Mouse (Mus musculus) midbrain, embryonic 13.5 days (tissue): ENCODE measurements at regions not wholly inside any gene's neighbourhood (a gene's known extent, or its start where the extent isn't known, plus 50 kb on each side); places are given as distances from the start of the nearest gene placed in this dataset.

ENCODE experiments used
- ATAC-seq: fragments of 200-750 bp; cut with Nextera tagmentation; 2 replicates; pipeline ENCODE4 v1.8.0; 2017; ENCODE audit warnings: mild to moderate bottlenecking, moderate TSS enrichment, moderate library complexity
- H3K27ac ChIP-seq: fragments of 300-500 bp; sonication (generic); 2 replicates; pipeline ENCODE4 v1.5.1; 2015; ENCODE audit warnings: inconsistent platforms, mild to moderate bottlenecking, moderate library complexity
- H3K27me3 ChIP-seq: fragments of 300-500 bp; sonication (generic); 2 replicates; pipeline ENCODE4 v1.6.1; 2015; ENCODE audit warnings: mild to moderate bottlenecking, inconsistent platforms
- H3K36me3 ChIP-seq: fragments of 300-500 bp; sonication (generic); 2 replicates; pipeline ENCODE4 v1.6.1; 2015; ENCODE audit warnings: mild to moderate bottlenecking, inconsistent platforms
- H3K4me1 ChIP-seq: fragments of 300-500 bp; sonication (generic); replicated peaks from 2 replicates; pipeline ENCODE4 v1.6.1; 2015; ENCODE audit warnings: inconsistent platforms
- H3K4me2 ChIP-seq: fragments of 300-500 bp; sonication (generic); replicated peaks from 2 replicates; pipeline ENCODE4 v1.6.1; 2015; ENCODE audit warnings: moderate library complexity, mild to moderate bottlenecking, inconsistent platforms
- H3K4me3 ChIP-seq: fragments of 300-500 bp; sonication (generic); replicated peaks from 2 replicates; pipeline ENCODE4 v1.5.1; 2015; ENCODE audit warnings: mild to moderate bottlenecking, inconsistent platforms
- H3K9ac ChIP-seq: fragments of 300-500 bp; sonication (generic); replicated peaks from 2 replicates; pipeline ENCODE4 v1.6.1; 2015; ENCODE audit warnings: mild to moderate bottlenecking, inconsistent platforms
- H3K9me3 ChIP-seq: fragments of 300-500 bp; sonication (generic); 2 replicates; pipeline ENCODE4 v1.6.1; 2016; ENCODE audit warnings: mild to moderate bottlenecking, inconsistent platforms
- WGBS: fragments of 180-500 bp; shearing (Covaris S2); methylation state at CpG from one replicate; pipeline ENCODE4 v1.1.7; 2015; 5-methylcytosine and 5-hydroxymethylcytosine counted together

GRCm38 (mm10) chr13:99723237-99723981 lies 177.5 kb downstream of the Cartpt start:
- ATAC-seq = peak; percentile 67
- Histone ChIP-seq H3K4me1 (peaks cover 15% of the 10 kb centered on the region), H3K4me3 (no peak overlapping the region), H3K9me3 (no peaks in the 10 kb centered on the region), H3K36me3 (no peaks in the 10 kb centered on the region), H3K4me2 (no peak overlapping the region), H3K27me3 (no peaks in the 10 kb centered on the region), H3K27ac (peak overlapping the region; percentile 80), H3K9ac (no peak overlapping the region)
- 35% methylated on average over 5 of the region's 5 CpGs for WGBS

- Histone ChIP-seq H3K4me1 (peaks cover 15% of the 10 kb centered on the region), H3K4me3 (no peak overlapping the region), H3K4me2 (no peak overlapping the region), H3K9ac (no peak overlapping the region), H3K9me3 (no peaks in the 10 kb centered on the region), H3K27ac (no peak overlapping the region), H3K27me3 (no peaks in the 10 kb centered on the region), H3K36me3 (no peaks in the 10 kb centered on the region)
- WGBS = 95% methylated on average over 3 of the region's 3 CpGs
- ATAC-seq = no peak
Measured at GRCm38 (mm10) chr13:99720566-99720965, 180.3 kb downstream of the Cartpt start.

GRCm38 (mm10) chr13:99696559-99696890 lies 180.2 kb upstream of the Map1b start:
- no peak overlapping the region; the same call in 1 of the 2 replicates for H3K27ac ChIP-seq
- ATAC-seq = peak; percentile 43; the same call in 1 of the 2 replicates
- H3K4me3 ChIP-seq = no peak overlapping the region
- no peaks in the 10 kb centered on the region for H3K9me3 ChIP-seq
- H3K36me3 ChIP-seq = no peaks in the 10 kb centered on the region
- no peak overlapping the region for H3K4me2 ChIP-seq
- no peaks in the 10 kb centered on the region for H3K27me3 ChIP-seq
- 41% methylated on average over 3 of the region's 3 CpGs for WGBS
- no peak overlapping the region for H3K9ac ChIP-seq
- peaks cover 15% of the 10 kb centered on the region for H3K4me1 ChIP-seq

GRCm38 (mm10) chr13:99695874-99696558 lies 179.7 kb upstream of the Map1b start:
- no peak overlapping the region for H3K9ac ChIP-seq
- WGBS = 61% methylated on average over 7 of the region's 7 CpGs
- no peaks in the 10 kb centered on the region for H3K36me3 ChIP-seq
- H3K27me3 ChIP-seq = no peaks in the 10 kb centered on the region
- no peak overlapping the region; the same call in 1 of the 2 replicates for H3K27ac ChIP-seq
- no peaks in the 10 kb centered on the region for H3K9me3 ChIP-seq
- no peak overlapping the region for H3K4me2 ChIP-seq
- peak; percentile 65 for ATAC-seq
- H3K4me1 ChIP-seq = peaks cover 15% of the 10 kb centered on the region
- no peak overlapping the region for H3K4me3 ChIP-seq

GRCm38 (mm10) chr13:99679934-99680333 lies 163.6 kb upstream of the Map1b start:
- H3K27me3 ChIP-seq = no peaks in the 10 kb centered on the region
- H3K36me3 ChIP-seq = no peaks in the 10 kb centered on the region
- H3K4me2 ChIP-seq = no peak overlapping the region
- H3K27ac ChIP-seq = no peak overlapping the region
- peaks cover 18% of the 10 kb centered on the region for H3K4me1 ChIP-seq
- H3K9me3 ChIP-seq = 0 out of 2 replicates have a peak, but pooled peaks cover 4% of the 10 kb centered on the region
- H3K9ac ChIP-seq = no peak overlapping the region
- no peak for ATAC-seq
- no peak overlapping the region for H3K4me3 ChIP-seq
- 89% methylated on average over 3 of the region's 3 CpGs for WGBS

GRCm38 (mm10) chr13:99679430-99679829 lies 163.1 kb upstream of the Map1b start:
- no peak overlapping the region for H3K27ac ChIP-seq
- peak; percentile 56; the same call in 1 of the 2 replicates for ATAC-seq
- no peak overlapping the region for H3K4me3 ChIP-seq
- H3K4me1 ChIP-seq = peaks cover 18% of the 10 kb centered on the region
- H3K4me2 ChIP-seq = no peak overlapping the region
- no peaks in the 10 kb centered on the region for H3K36me3 ChIP-seq
- 0 out of 2 replicates have a peak, but pooled peaks cover 4% of the 10 kb centered on the region for H3K9me3 ChIP-seq
- no peak overlapping the region for H3K9ac ChIP-seq
- 22% methylated on average over 2 of the region's 2 CpGs for whole genome bisulfite sequencing
- H3K27me3 ChIP-seq = no peaks in the 10 kb centered on the region

- no peak overlapping the region for H3K4me2 ChIP-seq
- H3K27ac ChIP-seq = no peak overlapping the region
- no peak overlapping the region for H3K9ac ChIP-seq
- H3K36me3 ChIP-seq = no peaks in the 10 kb centered on the region
- H3K4me3 ChIP-seq = no peak overlapping the region
- 0 out of 2 replicates have a peak, but pooled peaks cover 4% of the 10 kb centered on the region for H3K9me3 ChIP-seq
- ATAC-seq = peak; percentile 68
- H3K4me1 ChIP-seq = peaks cover 31% of the 10 kb centered on the region
- no peaks in the 10 kb centered on the region for H3K27me3 ChIP-seq
- WGBS = 0% methylated on average over 1 of the region's 1 CpGs
Measured at GRCm38 (mm10) chr13:99676393-99676792, 160.1 kb upstream of the Map1b start.

GRCm38 (mm10) chr13:99675951-99676350 lies 159.6 kb upstream of the Map1b start:
- no peak overlapping the region for H3K27ac ChIP-seq
- 0 out of 2 replicates have a peak, but pooled peaks cover 4% of the 10 kb centered on the region for H3K9me3 ChIP-seq
- WGBS = 64% methylated on average over 5 of the region's 5 CpGs
- peak; percentile 43; the same call in 1 of the 2 replicates for ATAC-seq
- no peaks in the 10 kb centered on the region for H3K27me3 ChIP-seq
- H3K9ac ChIP-seq = no peak overlapping the region
- H3K4me2 ChIP-seq = no peak overlapping the region
- H3K4me1 ChIP-seq = peaks cover 35% of the 10 kb centered on the region
- H3K36me3 ChIP-seq = no peaks in the 10 kb centered on the region
- no peak overlapping the region for H3K4me3 ChIP-seq

GRCm38 (mm10) chr13:99672714-99673113 lies 156.4 kb upstream of the Map1b start:
- Histone ChIP-seq H3K4me3 (no peak overlapping the region), H3K4me2 (no peak overlapping the region), H3K9ac (no peak overlapping the region), H3K27ac (no peak overlapping the region), H3K9me3 (no peaks in the 10 kb centered on the region), H3K4me1 (peaks cover 32% of the 10 kb centered on the region), H3K36me3 (no peaks in the 10 kb centered on the region), H3K27me3 (no peaks in the 10 kb centered on the region)
- 91% methylated on average over 1 of the region's 1 CpGs for WGBS
- no peak for ATAC-seq

- H3K27me3 ChIP-seq = no peaks in the 10 kb centered on the region
- 70% methylated on average over 10 of the region's 10 CpGs for WGBS
- 0 out of 2 replicates have a peak, but pooled peaks have one; percentile 41 for ATAC-seq
- no peak overlapping the region for H3K4me3 ChIP-seq
- no peaks in the 10 kb centered on the region for H3K9me3 ChIP-seq
- no peak overlapping the region for H3K9ac ChIP-seq
- H3K4me2 ChIP-seq = no peak overlapping the region
- peaks cover 30% of the 10 kb centered on the region for H3K4me1 ChIP-seq
- no peaks in the 10 kb centered on the region for H3K36me3 ChIP-seq
- no peak overlapping the region for H3K27ac ChIP-seq
Measured at GRCm38 (mm10) chr13:99671747-99672146, 155.4 kb upstream of the Map1b start.

- peaks cover 19% of the 10 kb centered on the region for H3K4me1 ChIP-seq
- H3K9me3 ChIP-seq = no peaks in the 10 kb centered on the region
- no peaks in the 10 kb centered on the region for H3K27me3 ChIP-seq
- H3K4me2 ChIP-seq = no peak overlapping the region
- 85% methylated on average over 8 of the region's 8 CpGs for WGBS
- H3K36me3 ChIP-seq = no peaks in the 10 kb centered on the region
- H3K4me3 ChIP-seq = no peak overlapping the region
- H3K27ac ChIP-seq = no peak overlapping the region
- no peak for ATAC-seq
- no peak overlapping the region for H3K9ac ChIP-seq
Measured at GRCm38 (mm10) chr13:99669987-99670534, 153.7 kb upstream of the Map1b start.

GRCm38 (mm10) chr13:99668613-99669012 lies 152.3 kb upstream of the Map1b start:
- Histone ChIP-seq H3K27me3 (no peaks in the 10 kb centered on the region), H3K4me3 (no peak overlapping the region), H3K27ac (no peak overlapping the region), H3K9me3 (no peaks in the 10 kb centered on the region), H3K4me1 (peaks cover 19% of the 10 kb centered on the region), H3K36me3 (no peaks in the 10 kb centered on the region), H3K9ac (no peak overlapping the region), H3K4me2 (no peak overlapping the region)
- 50% methylated on average over 8 of the region's 8 CpGs for WGBS
- ATAC-seq = peak; percentile 48; the same call in 1 of the 2 replicates
